Mouse (Mus musculus): ENCODE measurements at regions not wholly inside any gene's neighbourhood (a gene's known extent, or its start where the extent isn't known, plus 50 kb on each side); places are given as distances from the start of the nearest gene placed in this dataset.

GRCm38 (mm10) chr14:24997786-24998509, 461.0 kb upstream of the Zmiz1 start:
- Histone ChIP-seq H3K4me1 (ENCODE audit: control insufficient read depth, insufficient read depth, insufficient read length, low read length) (peaks cover 16% of the 10 kb centered on the region), H3K4me3 (ENCODE audit: low read depth, low read length) (no peak overlapping the region), H3K27ac (ENCODE audit: insufficient read depth, low read depth, low read length) (no peak overlapping the region), H3K27me3 (ENCODE audit: control insufficient read depth, insufficient read depth, low read length) (no peaks in the 10 kb centered on the region), H3K36me3 (ENCODE audit: control insufficient read depth, insufficient read depth, low read length) (no peaks in the 10 kb centered on the region)
- WGBS, result 40% methylated on average over 14 of the region's 14 CpGs
- TF ChIP-seq POLR2A (IDR thresholded peaks at IDR 0.05; ENCODE audit: low read depth, low read length), result no peak
- TF ChIP-seq CTCF (IDR thresholded peaks at IDR 0.05; ENCODE audit: extremely low read depth, insufficient read length, insufficient replicate concordance, low read depth, low read length), result no peak

- 28% methylated on average over 3 of the region's 3 CpGs for WGBS
- Histone ChIP-seq H3K27me3 (ENCODE audit: control insufficient read depth, insufficient read depth, low read length) (no peaks in the 10 kb centered on the region), H3K4me1 (ENCODE audit: control insufficient read depth, insufficient read depth, insufficient read length, low read length) (peaks cover 16% of the 10 kb centered on the region), H3K36me3 (ENCODE audit: control insufficient read depth, insufficient read depth, low read length) (no peaks in the 10 kb centered on the region), H3K27ac (ENCODE audit: insufficient read depth, low read depth, low read length) (no peak overlapping the region), H3K4me3 (ENCODE audit: low read depth, low read length) (no peak overlapping the region)
- TF ChIP-seq POLR2A (IDR thresholded peaks at IDR 0.05; ENCODE audit: low read depth, low read length), result no peak
- no peak for TF ChIP-seq CTCF (IDR thresholded peaks at IDR 0.05; ENCODE audit: extremely low read depth, insufficient read length, insufficient replicate concordance, low read depth, low read length)
These were observed 459.9 kb upstream of the Zmiz1 start for GRCm38 (mm10) chr14:24999008-24999572.

GRCm38 (mm10) chr14:25005241-25005946, 453.6 kb upstream of the Zmiz1 start:
- Histone ChIP-seq H3K27ac (ENCODE audit: insufficient read depth, low read depth, low read length) (no peak overlapping the region), H3K4me1 (ENCODE audit: control insufficient read depth, insufficient read depth, insufficient read length, low read length) (no peaks in the 10 kb centered on the region), H3K36me3 (ENCODE audit: control insufficient read depth, insufficient read depth, low read length) (no peaks in the 10 kb centered on the region), H3K27me3 (ENCODE audit: control insufficient read depth, insufficient read depth, low read length) (no peaks in the 10 kb centered on the region), H3K4me3 (ENCODE audit: low read depth, low read length) (no peak overlapping the region)
- WGBS, result 83% methylated on average over 11 of the region's 11 CpGs
- no peak for TF ChIP-seq POLR2A (IDR thresholded peaks at IDR 0.05; ENCODE audit: low read depth, low read length)
- no peak for TF ChIP-seq CTCF (IDR thresholded peaks at IDR 0.05; ENCODE audit: extremely low read depth, insufficient read length, insufficient replicate concordance, low read depth, low read length)

- Histone ChIP-seq H3K27me3 (ENCODE audit: control insufficient read depth, insufficient read depth, low read length) (no peaks in the 10 kb centered on the region), H3K4me1 (ENCODE audit: control insufficient read depth, insufficient read depth, insufficient read length, low read length) (no peaks in the 10 kb centered on the region; the same call in 1 of the 2 replicates), H3K36me3 (ENCODE audit: control insufficient read depth, insufficient read depth, low read length) (no peaks in the 10 kb centered on the region), H3K27ac (ENCODE audit: insufficient read depth, low read depth, low read length) (no peak overlapping the region), H3K4me3 (ENCODE audit: low read depth, low read length) (no peak overlapping the region)
- 59% methylated on average over 3 of the region's 3 CpGs for WGBS
- TF ChIP-seq CTCF (IDR thresholded peaks at IDR 0.05; ENCODE audit: extremely low read depth, insufficient read length, insufficient replicate concordance, low read depth, low read length) (no peak), POLR2A (IDR thresholded peaks at IDR 0.05; ENCODE audit: low read depth, low read length) (no peak)
These were observed 447.1 kb upstream of the Zmiz1 start for GRCm38 (mm10) chr14:25011926-25012325.

- H3K4me3 ChIP-seq (ENCODE audit: low read depth, low read length), result no peak overlapping the region
- WGBS, result 8% methylated on average over 8 of the region's 8 CpGs
- H3K36me3 ChIP-seq (ENCODE audit: control insufficient read depth, insufficient read depth, low read length), result no peaks in the 10 kb centered on the region
- no peak overlapping the region for H3K27ac ChIP-seq (ENCODE audit: insufficient read depth, low read depth, low read length)
- H3K27me3 ChIP-seq (ENCODE audit: control insufficient read depth, insufficient read depth, low read length), result no peaks in the 10 kb centered on the region
- H3K4me1 ChIP-seq (ENCODE audit: control insufficient read depth, insufficient read depth, insufficient read length, low read length), result no peaks in the 10 kb centered on the region; the same call in 1 of the 2 replicates
- TF ChIP-seq CTCF (IDR thresholded peaks at IDR 0.05; ENCODE audit: extremely low read depth, insufficient read length, insufficient replicate concordance, low read depth, low read length) (no peak), POLR2A (IDR thresholded peaks at IDR 0.05; ENCODE audit: low read depth, low read length) (no peak)
These were observed 443.4 kb upstream of the Zmiz1 start for GRCm38 (mm10) chr14:25015288-25016238.

GRCm38 (mm10) chr14:25017860-25018259, 441.1 kb upstream of the Zmiz1 start:
- WGBS, result 85% methylated on average over 5 of the region's 5 CpGs
- H3K36me3 ChIP-seq (ENCODE audit: control insufficient read depth, insufficient read depth, low read length), result no peaks in the 10 kb centered on the region
- no peaks in the 10 kb centered on the region; the same call in 1 of the 2 replicates for H3K4me1 ChIP-seq (ENCODE audit: control insufficient read depth, insufficient read depth, insufficient read length, low read length)
- TF ChIP-seq POLR2A (IDR thresholded peaks at IDR 0.05; ENCODE audit: low read depth, low read length) (no peak), CTCF (IDR thresholded peaks at IDR 0.05; ENCODE audit: extremely low read depth, insufficient read length, insufficient replicate concordance, low read depth, low read length) (peak; percentile 43; the same call in 1 of the 2 replicates)
- no peak overlapping the region for H3K27ac ChIP-seq (ENCODE audit: insufficient read depth, low read depth, low read length)
- H3K27me3 ChIP-seq (ENCODE audit: control insufficient read depth, insufficient read depth, low read length), result no peaks in the 10 kb centered on the region
- H3K4me3 ChIP-seq (ENCODE audit: low read depth, low read length), result no peak overlapping the region

Measured in small intestine, adult 2 months (tissue).